Mouse (Mus musculus) right cerebral cortex, postnatal 36 days (tissue): ENCODE data around the gene Polr2i.

ENCODE experiments used
- DNase-seq, 2 experiments: peaks; one replicate each; pipeline ENCODE4 v3.0.0; 2022; ENCODE audit warnings: low spot score in 2 of 2, mixed read lengths in 1 of 2

The Polr2i gene

DNA sequence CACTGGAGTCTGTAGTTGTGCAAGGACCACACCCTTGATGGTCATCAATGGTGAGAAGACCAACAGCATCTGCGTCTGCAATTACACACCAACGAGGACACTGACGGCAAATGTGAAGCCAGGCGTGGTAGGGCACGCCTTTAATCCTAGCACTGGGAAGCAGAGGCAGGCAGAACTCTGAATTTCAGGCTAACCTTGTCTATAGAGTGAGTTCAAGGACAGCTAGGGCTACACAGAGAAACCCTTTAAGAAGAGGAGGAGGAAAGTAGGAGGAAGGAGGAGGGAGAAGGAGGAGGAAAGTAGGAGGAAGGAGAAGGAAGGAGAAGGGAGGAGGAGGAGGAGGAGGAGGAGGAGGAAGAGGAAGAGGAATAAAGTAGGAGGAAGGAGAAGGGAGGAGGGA lies 33.8 kb downstream of the Polr2i start:
- no peak for DNase-seq

DNA sequence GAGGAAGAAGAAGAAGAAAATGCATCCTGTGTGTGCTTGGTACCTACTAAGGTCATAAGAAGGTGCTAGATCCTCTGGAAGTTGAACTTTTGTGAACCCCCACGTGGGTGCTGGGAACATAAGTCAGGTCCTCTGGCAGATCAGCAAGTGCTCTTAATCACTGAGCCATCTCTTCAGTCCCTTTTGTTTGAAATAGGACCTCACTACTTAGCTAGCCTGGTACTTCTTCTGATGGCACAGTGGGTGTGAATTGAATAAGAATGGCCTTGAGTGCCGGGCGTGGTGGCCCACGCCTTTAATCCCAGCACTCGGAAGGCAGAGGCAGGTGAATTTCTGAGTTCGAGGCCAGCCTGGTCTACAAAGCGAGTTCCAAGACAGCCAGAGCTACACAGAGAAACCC lies 34.2 kb downstream of the Polr2i start:
- no peak for DNase-seq

DNA sequence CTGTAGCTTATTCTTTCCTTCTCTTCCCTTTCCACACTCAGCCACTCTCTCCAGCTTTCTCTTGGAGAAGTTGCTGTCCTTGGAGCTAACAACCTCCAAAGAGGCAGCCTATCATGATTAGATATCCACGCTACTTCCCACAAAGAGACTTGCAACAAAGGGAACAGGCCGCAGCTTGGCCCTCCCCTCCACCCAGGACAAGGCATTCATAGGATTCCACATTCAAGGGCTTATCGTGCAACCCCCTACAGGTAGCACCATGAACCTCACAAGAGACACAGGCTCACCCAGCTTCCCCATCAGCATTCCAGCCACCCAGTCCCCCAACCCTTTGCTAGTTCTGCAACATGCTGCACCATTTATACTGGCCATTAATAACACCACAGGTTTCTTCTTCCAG lies 35.0 kb downstream of the Polr2i start:
- DNase-seq: no peak

DNA sequence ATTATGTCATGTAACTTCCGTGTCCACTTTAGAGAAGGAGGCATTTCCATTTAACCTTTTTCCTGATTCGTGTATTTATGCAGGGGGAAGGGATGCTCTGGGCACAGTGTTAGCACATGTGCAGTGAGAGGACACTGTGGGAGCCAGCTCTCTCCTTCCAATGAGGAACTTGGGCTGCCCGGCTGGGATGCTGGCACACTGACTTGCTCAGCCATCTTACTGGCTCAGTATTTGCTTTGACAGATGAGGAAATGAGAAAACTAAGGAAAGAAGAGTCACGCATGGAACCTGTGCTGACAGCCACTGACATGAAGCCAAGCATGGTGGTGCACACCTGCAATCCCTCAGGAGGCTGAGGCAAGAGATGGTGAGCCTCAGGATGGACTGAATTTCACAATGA lies 37.9 kb downstream of the Polr2i start:
- DNase-seq: no peak

DNA sequence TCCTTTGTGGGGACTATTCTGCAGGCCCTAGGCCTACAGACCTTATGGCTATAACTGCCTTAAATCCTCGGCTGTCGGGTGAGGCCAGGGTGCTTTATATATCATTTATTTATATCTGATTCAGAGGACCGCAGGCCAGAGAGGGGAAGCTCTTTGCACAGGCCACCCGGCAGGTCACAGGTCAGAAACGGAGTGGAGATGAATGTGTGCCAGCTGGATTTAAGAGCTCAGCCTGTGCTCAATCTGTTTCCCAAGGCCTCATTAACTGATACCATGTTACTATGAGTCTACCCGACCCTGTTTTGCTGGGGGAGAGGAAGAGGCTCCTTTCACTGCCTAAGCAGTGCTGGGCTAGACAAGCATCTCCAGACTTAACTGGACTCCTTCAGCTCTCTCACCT lies 42.6 kb downstream of the Polr2i start:
- DNase-seq: no peak

DNA sequence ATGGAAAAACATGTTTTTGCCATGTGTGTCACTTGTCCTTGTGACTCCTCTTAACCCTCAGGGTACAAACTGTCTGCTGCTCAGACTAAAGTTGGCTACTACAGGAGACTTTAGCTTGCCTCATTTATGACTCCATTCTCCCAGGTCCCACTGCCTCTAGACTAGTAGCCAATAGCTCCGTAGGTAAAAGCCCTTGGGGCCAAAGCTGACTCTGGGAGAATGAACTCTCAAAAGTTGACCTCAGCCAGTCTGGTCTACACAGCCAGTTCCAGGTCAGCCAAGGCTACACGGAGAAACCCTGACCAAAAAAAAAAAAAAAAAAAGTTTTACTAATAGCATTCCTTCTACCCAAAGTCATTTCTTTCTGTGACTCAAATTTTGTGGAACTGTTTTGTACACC lies 47.2 kb downstream of the Polr2i start:
- DNase-seq: no peak

DNA sequence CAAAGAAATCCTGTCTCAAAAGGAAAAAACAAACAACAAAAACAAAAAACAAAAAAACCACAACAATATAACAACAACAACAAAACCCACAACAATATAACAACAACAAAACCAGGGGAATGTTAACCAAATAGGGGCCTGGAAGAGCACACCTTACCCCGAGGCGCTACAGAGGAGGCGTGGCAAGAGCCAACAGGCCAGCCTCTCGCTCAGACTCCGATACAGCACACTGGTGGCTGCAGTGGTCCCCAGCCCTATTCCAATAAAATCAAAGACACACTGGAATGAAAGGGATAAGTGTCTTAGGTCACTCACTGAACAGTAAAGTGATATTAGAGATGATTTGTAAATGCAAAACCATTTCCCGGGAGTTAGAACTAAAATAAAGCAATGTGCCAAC lies 47.8 kb downstream of the Polr2i start:
- no peak for DNase-seq

DNA sequence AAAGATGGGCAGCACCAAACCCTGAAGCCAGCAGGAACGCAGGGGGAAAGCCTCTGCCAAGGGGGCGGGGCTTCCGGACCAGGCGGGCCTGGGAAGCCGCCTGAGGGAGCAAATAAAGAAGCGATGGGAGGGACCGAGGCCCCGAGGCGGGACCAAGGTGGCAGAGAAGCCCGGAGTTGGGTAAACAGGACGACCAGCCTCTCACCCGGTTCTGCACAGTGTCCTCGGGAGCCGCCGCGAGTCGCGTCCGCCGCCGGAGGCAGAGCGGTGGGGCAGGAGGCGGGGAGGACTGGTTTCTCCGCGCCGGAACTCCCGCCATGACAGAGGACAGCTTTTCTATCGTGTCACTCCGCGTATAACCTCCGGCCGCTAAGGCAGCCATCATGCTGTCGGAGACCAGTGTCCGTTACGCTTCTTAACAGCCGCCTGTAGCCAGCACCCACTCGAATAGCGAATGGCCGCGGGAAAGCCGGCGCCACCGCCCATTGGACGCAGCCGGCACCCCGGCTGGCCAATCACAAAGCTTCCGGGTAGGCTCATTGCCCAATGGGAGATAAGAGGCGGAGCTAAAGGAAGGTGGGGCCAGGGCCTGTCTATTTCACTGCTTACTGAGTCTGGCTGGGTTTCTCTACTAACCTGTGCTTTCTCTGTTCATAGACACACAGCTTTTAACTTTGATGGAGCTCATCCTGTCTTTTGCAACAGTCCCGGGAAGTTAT lies 48.4 kb downstream of the Polr2i start, which contains the start of the genes Thap8 and Wdr62:
Gene Thap8 (plus strand): TSS at position 144 of the 719 bp plus-strand sequence.
Gene Wdr62 (minus strand): TSS at position 469 of the 719 bp plus-strand sequence.
- DNase-seq: peak; percentile 83 to 88

DNA sequence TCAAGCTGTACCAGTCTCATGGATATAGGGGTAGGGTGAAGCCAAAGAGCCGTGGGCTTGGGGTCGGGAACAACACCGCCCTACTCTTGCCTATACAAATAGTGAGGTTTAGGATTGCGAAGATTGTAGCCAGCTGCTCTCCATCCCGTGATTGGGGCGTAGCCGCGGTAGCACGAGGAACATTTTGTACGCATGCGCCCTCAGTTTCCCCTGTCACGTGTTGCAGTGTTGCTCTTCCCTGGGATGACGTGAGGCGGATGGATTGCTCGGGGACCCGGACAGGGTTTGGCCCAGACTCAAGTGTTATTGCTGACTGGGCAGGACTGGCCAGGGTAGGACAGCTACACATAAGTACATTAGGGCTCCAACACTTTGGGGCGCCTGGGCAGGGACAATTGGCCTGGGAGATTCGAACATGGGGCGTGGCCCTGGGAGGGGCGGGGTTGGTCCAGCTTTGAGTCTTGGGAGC lies 49.0 kb downstream of the Polr2i start:
- DNase-seq: peak; percentile 81 to 87

DNA sequence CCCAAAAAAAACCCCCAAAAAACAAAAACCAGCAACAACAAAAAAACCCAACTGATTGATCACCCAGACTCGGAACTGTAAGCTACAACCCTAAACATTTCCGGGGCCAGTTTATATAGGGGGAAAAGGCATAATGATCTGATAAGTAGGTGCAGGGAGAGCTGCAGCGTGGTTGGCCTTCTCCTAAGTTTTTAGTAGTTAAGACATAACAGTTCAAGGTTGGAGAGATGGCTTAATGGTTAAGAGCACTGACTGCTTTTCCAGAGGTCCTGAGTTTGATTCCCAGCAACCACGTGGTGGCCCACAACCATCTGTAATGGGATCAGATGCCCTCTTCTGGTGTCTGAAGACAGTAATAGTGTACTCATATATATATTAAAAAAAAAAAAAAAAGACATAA lies 49.8 kb downstream of the Polr2i start:
- DNase-seq: no peak

DNA sequence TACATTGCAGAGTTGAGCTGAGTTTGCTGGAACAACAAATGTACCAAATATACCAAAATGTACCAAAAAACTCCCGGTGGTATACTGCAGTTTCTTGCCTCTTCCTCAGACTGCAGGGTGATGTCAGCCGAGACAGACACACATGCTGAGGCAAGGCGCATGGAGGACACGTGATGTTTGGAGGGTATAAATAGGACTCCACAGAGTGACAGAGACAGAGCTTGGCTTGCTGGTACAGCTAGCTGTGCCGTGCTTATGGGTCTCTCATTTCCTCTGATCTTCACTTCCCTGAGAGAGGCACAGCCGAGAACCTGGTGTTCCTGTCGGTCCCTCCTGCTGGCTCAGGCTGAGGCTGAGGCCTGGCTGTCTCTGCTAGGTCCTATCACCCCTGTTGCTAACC lies 51.0 kb downstream of the Polr2i start:
- DNase-seq: no peak
